Mouse (Mus musculus): ENCODE measurements around the gene 4930467E23Rik. TPM values are rescaled to one million over a fixed set of nuclear protein-coding genes. Genes with fewer than 3 reads are reported as not detected.
"Not testable (repeated sequence)": the region's sequence is repeated elsewhere in the genome, so short reads cannot be mapped to it uniquely, and the experiment has no call there.

Gene 4930467E23Rik
- not detected in 2 replicates for polyA plus RNA-seq (2015; fragmentation: Nextera tagmentation; extraction: Ambion mirVana)

DNA sequence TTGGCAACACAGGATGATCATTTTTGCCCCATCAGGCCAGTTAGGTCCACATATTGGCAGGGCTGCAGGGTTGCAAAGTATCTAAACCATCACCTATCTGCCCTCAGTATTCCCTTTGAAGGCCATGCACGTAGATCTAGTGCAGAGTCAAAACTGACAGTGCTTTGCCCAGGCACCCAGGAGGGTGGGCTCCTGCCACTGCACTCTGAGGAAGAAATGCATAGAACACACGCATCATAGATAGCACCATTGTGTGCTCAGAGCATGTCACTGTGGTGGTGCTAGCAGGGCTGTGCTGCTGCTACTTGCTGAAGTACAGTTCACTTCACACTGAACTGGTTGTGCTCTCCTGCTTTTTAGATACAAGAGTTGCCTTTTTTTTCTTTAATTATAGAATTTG, at the start of gene 4930467E23Rik:
TSS of gene 4930467E23Rik (plus strand) at position 301 of the 400 bp plus-strand sequence.
- not testable (repeated sequence) for H3K4me3 ChIP-seq (replicated peaks; ENCODE audit: low read depth, low read length); H3K27me3 ChIP-seq (ENCODE audit: insufficient read depth, low read length); H3K9me3 ChIP-seq (replicated peaks; ENCODE audit: low read length); DNase-seq (ENCODE audit: low spot score); H3K9ac ChIP-seq (ENCODE audit: low read depth, low read length); ATAC-seq (replicated peaks; ENCODE audit: low FRiP score, low read depth); H3K4me2 ChIP-seq (ENCODE audit: low read length); H3K27ac ChIP-seq; H3K4me1 ChIP-seq (replicated peaks; ENCODE audit: insufficient read depth, low read length); H3K36me3 ChIP-seq (ENCODE audit: insufficient read depth, low read length)
- WGBS = no CpG with 5 or more reads among the region's 2 CpGs

DNA sequence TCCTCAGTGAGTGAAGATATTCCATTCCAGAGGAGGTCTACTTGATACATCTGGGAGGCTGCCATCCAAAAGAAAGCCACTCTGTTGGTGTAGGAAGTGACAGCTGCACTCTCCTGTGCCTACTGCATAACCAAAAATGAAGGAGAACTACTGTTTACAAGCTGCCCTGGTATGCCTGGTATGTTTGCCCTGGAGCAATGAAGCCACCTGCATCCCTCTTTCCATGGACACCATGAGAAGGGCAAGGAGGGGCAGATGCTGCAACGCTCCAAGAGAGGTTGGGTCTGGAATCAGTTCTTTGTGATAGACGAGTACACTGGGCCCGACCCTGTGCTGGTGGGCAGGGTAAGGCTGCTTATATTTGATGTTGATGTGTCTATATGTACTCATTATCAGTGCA, 47.1 kb upstream of the 4930467E23Rik start:
- not testable (repeated sequence) for H3K4me3 ChIP-seq (replicated peaks; ENCODE audit: low read depth, low read length); H3K27me3 ChIP-seq (ENCODE audit: insufficient read depth, low read length); H3K9me3 ChIP-seq (replicated peaks; ENCODE audit: low read length); H3K4me2 ChIP-seq (ENCODE audit: low read length); DNase-seq (ENCODE audit: low spot score); H3K4me1 ChIP-seq (replicated peaks; ENCODE audit: insufficient read depth, low read length); H3K36me3 ChIP-seq (ENCODE audit: insufficient read depth, low read length); H3K9ac ChIP-seq (ENCODE audit: low read depth, low read length); ATAC-seq (replicated peaks; ENCODE audit: low FRiP score, low read depth); H3K27ac ChIP-seq
- WGBS = 89% methylated on average over 2 of the region's 3 CpGs

DNA sequence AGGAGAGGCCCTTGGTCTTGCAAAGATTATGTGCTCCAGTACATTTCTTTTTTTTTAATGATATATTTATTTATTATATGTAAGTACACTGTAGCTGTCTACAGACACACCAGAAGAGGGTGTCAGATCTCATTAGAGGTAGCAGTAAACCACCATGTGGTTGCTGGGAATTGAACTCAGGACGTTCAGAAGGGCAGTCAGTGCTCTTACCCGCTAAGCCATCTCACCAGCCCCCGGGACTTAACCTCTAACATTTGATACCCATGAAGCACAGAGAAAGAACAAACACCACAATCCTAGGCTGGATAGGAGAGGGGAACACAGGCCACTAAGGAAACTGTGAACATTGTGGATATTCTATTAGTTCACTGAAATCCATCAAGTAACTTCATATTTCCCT, 43.9 kb upstream of the 4930467E23Rik start:
- H3K4me1 ChIP-seq (replicated peaks; ENCODE audit: insufficient read depth, low read length); H3K9me3 ChIP-seq (replicated peaks; ENCODE audit: low read length); H3K27me3 ChIP-seq (ENCODE audit: insufficient read depth, low read length); H3K4me3 ChIP-seq (replicated peaks; ENCODE audit: low read depth, low read length); DNase-seq (ENCODE audit: low spot score); H3K9ac ChIP-seq (ENCODE audit: low read depth, low read length); H3K36me3 ChIP-seq (ENCODE audit: insufficient read depth, low read length); ATAC-seq (replicated peaks; ENCODE audit: low FRiP score, low read depth); H3K4me2 ChIP-seq (ENCODE audit: low read length); H3K27ac ChIP-seq: not testable (repeated sequence)
- 79% methylated on average over 3 of the region's 3 CpGs for WGBS

DNA sequence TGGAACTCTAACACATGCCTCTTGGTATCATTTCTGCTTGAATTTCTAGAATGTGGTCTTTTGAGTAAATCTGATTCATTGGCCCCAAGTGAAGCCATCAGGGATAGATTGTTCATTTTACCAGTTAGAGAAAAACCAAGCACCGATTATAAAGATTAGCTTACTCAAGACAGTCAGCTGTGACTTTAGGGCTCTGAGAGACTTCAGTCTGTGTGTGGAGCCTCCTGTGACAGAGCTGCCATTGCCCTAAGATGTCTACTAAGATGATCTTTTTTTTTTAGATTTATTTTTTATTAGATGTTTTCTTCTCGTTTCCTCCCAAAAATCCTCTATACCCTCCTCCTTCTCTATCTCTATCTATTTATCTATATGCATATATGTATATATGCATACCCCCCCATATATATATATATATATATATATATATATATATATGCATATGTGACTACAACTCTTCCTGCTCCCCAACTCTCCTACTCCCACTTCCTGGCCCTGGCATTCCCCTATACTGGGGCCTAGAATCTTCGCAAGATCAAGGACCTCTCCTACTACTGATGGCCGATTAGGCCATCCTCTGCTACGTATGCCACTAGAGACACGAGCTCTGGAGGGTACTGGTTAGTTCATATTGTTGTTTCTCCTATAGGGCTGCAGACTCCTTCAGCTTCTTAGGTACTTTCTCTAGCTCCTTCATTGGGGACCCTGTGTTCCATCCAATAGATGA, 40.4 kb upstream of the 4930467E23Rik start:
- not testable (repeated sequence) for DNase-seq (ENCODE audit: low spot score); H3K27ac ChIP-seq; H3K9ac ChIP-seq (ENCODE audit: low read depth, low read length); ATAC-seq (replicated peaks; ENCODE audit: low FRiP score, low read depth); H3K9me3 ChIP-seq (replicated peaks; ENCODE audit: low read length); H3K4me3 ChIP-seq (replicated peaks; ENCODE audit: low read depth, low read length); H3K4me1 ChIP-seq (replicated peaks; ENCODE audit: insufficient read depth, low read length); H3K4me2 ChIP-seq (ENCODE audit: low read length); H3K36me3 ChIP-seq (ENCODE audit: insufficient read depth, low read length); H3K27me3 ChIP-seq (ENCODE audit: insufficient read depth, low read length)
- 85% methylated on average over 6 of the region's 6 CpGs for WGBS

DNA sequence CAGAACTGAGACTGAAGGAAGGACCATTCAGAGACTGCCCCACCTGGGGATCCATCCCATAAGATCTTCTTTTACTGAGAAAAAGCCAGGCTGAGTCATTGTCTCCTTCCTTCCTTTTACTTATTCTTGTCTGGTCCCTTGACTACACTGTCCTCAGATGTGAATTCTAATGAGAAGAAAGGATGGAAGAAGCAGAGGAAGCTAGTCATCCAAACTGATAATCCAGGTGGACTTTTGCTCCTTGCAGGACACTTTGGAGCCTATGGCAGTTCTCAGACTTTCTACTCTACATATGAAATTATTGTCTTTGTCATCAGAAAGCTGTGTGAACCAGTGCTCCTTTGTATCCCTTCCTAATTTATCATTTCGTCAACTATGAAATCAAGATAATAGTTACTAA, 39.6 kb upstream of the 4930467E23Rik start:
- not testable (repeated sequence) for H3K4me3 ChIP-seq (replicated peaks; ENCODE audit: low read depth, low read length); H3K4me1 ChIP-seq (replicated peaks; ENCODE audit: insufficient read depth, low read length); DNase-seq (ENCODE audit: low spot score); H3K36me3 ChIP-seq (ENCODE audit: insufficient read depth, low read length); H3K27me3 ChIP-seq (ENCODE audit: insufficient read depth, low read length); H3K9ac ChIP-seq (ENCODE audit: low read depth, low read length); H3K27ac ChIP-seq; H3K9me3 ChIP-seq (replicated peaks; ENCODE audit: low read length); ATAC-seq (replicated peaks; ENCODE audit: low FRiP score, low read depth); H3K4me2 ChIP-seq (ENCODE audit: low read length)
- WGBS = 88% methylated on average over 1 of the region's 1 CpGs

DNA sequence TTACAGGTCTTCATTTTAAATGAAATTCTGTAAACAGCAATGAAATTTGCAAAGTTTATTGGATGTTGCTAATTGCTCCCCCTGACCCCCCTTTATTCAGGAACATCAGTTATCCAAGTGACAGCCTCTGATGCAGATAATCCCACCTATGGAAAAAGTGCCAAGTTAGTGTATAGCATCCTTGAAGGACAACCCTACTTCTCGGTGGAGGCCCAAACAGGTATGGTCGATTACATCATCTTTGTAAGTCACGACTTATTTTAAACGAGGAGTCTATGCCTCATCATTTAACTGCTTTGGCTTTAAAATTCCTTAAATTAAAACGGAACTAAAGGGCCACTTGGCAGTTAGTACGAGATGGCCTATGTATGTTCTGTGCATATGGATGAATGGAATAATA, 38.0 kb upstream of the 4930467E23Rik start:
- ATAC-seq (replicated peaks; ENCODE audit: low FRiP score, low read depth); H3K4me3 ChIP-seq (replicated peaks; ENCODE audit: low read depth, low read length); H3K9me3 ChIP-seq (replicated peaks; ENCODE audit: low read length); H3K27me3 ChIP-seq (ENCODE audit: insufficient read depth, low read length); H3K9ac ChIP-seq (ENCODE audit: low read depth, low read length); H3K4me2 ChIP-seq (ENCODE audit: low read length); H3K4me1 ChIP-seq (replicated peaks; ENCODE audit: insufficient read depth, low read length); H3K27ac ChIP-seq; H3K36me3 ChIP-seq (ENCODE audit: insufficient read depth, low read length); DNase-seq (ENCODE audit: low spot score): not testable (repeated sequence)
- 78% methylated on average over 5 of the region's 6 CpGs for WGBS

DNA sequence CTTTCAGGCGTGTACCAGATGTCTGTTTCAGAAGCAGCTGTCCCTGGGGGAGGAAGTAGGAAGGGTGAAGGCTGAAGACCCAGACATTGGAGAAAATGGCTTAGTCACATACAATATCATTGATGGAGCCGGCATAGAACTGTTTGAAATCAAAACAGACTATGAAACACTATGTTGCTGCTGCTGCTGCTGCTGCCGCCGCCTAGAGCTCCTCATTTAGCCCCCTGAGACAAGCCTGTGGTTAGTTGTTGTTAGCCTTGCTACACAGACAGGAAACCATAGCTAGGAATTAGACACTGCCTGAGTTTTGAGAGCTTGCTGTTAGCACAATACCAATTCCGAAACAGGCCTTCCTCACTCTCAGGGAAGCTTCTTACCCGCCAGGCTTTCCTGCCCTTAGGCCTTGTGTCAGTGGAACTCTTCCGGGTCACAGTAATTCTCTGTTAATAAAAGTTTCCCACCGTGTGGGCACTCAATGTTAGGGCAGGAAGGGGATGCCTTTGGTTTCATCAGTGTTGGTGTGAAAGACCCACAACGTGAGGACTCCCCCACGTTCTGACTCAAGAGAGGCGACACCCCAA, 31.8 kb upstream of the 4930467E23Rik start:
- not testable (repeated sequence) for H3K4me1 ChIP-seq (replicated peaks; ENCODE audit: insufficient read depth, low read length); H3K27ac ChIP-seq; H3K36me3 ChIP-seq (ENCODE audit: insufficient read depth, low read length); H3K4me3 ChIP-seq (replicated peaks; ENCODE audit: low read depth, low read length); DNase-seq (ENCODE audit: low spot score); ATAC-seq (replicated peaks; ENCODE audit: low FRiP score, low read depth); H3K27me3 ChIP-seq (ENCODE audit: insufficient read depth, low read length); H3K9ac ChIP-seq (ENCODE audit: low read depth, low read length); H3K4me2 ChIP-seq (ENCODE audit: low read length); H3K9me3 ChIP-seq (replicated peaks; ENCODE audit: low read length)
- 86% methylated on average over 11 of the region's 11 CpGs for WGBS

DNA sequence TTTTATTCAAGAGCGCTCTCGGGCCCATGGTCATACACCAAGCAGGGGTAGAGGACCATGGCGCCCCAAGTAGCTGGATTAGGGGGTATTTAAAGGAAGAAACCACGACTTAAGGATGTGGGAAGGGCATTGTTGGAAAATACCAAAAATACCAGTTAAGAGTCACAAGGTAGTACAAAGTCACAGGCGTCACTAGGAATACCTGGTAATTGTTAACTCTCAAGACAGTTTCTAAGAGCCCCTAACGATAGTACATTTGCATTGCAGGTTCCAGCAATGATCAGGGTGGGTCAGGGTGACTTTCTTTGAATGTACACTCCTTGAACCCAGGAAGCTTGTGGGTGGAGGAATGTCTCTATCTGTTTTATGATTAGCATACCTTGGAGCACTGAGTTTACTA, 31.3 kb upstream of the 4930467E23Rik start:
- not testable (repeated sequence) for DNase-seq (ENCODE audit: low spot score); H3K27ac ChIP-seq; H3K9me3 ChIP-seq (replicated peaks; ENCODE audit: low read length); H3K4me2 ChIP-seq (ENCODE audit: low read length); H3K9ac ChIP-seq (ENCODE audit: low read depth, low read length); H3K4me1 ChIP-seq (replicated peaks; ENCODE audit: insufficient read depth, low read length); ATAC-seq (replicated peaks; ENCODE audit: low FRiP score, low read depth); H3K36me3 ChIP-seq (ENCODE audit: insufficient read depth, low read length); H3K27me3 ChIP-seq (ENCODE audit: insufficient read depth, low read length); H3K4me3 ChIP-seq (replicated peaks; ENCODE audit: low read depth, low read length)
- WGBS = 74% methylated on average over 6 of the region's 6 CpGs

DNA sequence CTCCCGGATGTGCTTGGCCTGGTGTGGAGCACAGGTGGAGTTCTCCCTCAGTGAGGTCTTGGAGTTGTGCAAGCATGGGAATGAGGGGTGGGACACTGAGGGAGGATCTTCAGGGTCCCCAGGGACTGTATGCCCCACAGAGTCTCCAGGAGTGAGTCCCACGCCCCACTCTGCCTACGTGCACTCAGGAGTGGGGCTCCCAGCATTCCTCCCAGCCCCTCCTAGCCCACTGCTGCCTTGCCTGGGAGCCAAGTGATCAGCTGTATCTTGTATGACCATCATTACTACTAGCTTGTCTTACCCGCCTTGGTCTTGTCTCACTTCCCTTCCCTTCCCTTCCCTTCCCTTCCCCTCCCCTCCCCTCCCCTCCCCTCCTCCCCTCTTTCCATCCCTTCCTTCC, 30.7 kb upstream of the 4930467E23Rik start:
- not testable (repeated sequence) for H3K4me1 ChIP-seq (replicated peaks; ENCODE audit: insufficient read depth, low read length); H3K4me2 ChIP-seq (ENCODE audit: low read length); H3K27ac ChIP-seq; H3K9ac ChIP-seq (ENCODE audit: low read depth, low read length); DNase-seq (ENCODE audit: low spot score); ATAC-seq (replicated peaks; ENCODE audit: low FRiP score, low read depth); H3K9me3 ChIP-seq (replicated peaks; ENCODE audit: low read length); H3K36me3 ChIP-seq (ENCODE audit: insufficient read depth, low read length); H3K4me3 ChIP-seq (replicated peaks; ENCODE audit: low read depth, low read length); H3K27me3 ChIP-seq (ENCODE audit: insufficient read depth, low read length)
- WGBS = 88% methylated on average over 4 of the region's 4 CpGs

Measured in kidney, postnatal 0 days (tissue).